Mouse (Mus musculus) mesoderm, embryonic 11.5 days (tissue): ENCODE data around the gene Dclk3.

Experiments used
- DNase-seq: peaks from one replicate; pipeline ENCODE4 v3.0.0-alpha.2; 2012; ENCODE audit warnings: low read depth, low spot score

Gene Dclk3

GRCm38 (mm10) chr9:111438904-111439835 lies at the start of gene Dclk3:
Gene Dclk3 (plus strand): TSS chr9:111439081.
- no peak for DNase-seq

GRCm38 (mm10) chr9:111390016-111390415 lies 48.9 kb upstream of the Dclk3 start:
- no peak for DNase-seq

- no peak for DNase-seq
Observed at GRCm38 (mm10) chr9:111391036-111391435, 47.8 kb upstream of the Dclk3 start.

GRCm38 (mm10) chr9:111391926-111392442 lies 46.9 kb upstream of the Dclk3 start:
- no peak for DNase-seq

- DNase-seq, result no peak
Observed at GRCm38 (mm10) chr9:111395265-111395664, 43.6 kb upstream of the Dclk3 start.

- no peak for DNase-seq
Observed at GRCm38 (mm10) chr9:111398059-111398458, 40.8 kb upstream of the Dclk3 start.

GRCm38 (mm10) chr9:111400089-111400488 lies 38.8 kb upstream of the Dclk3 start:
- no peak for DNase-seq

GRCm38 (mm10) chr9:111403159-111403558 lies 35.7 kb upstream of the Dclk3 start:
- DNase-seq, result no peak

- no peak for DNase-seq
Observed at GRCm38 (mm10) chr9:111404346-111405079, 34.4 kb upstream of the Dclk3 start.

- no peak for DNase-seq
Observed at GRCm38 (mm10) chr9:111405080-111405428, 33.8 kb upstream of the Dclk3 start.

GRCm38 (mm10) chr9:111408012-111408411 lies 30.9 kb upstream of the Dclk3 start:
- DNase-seq, result no peak

GRCm38 (mm10) chr9:111408427-111408826 lies 30.5 kb upstream of the Dclk3 start:
- DNase-seq, result no peak

- peak; percentile 65 for DNase-seq
Observed at GRCm38 (mm10) chr9:111412471-111413160, 26.3 kb upstream of the Dclk3 start.

GRCm38 (mm10) chr9:111421862-111422261 lies 17.0 kb upstream of the Dclk3 start:
- DNase-seq, result no peak

- DNase-seq, result no peak
Observed at GRCm38 (mm10) chr9:111422567-111422966, 16.3 kb upstream of the Dclk3 start.

- DNase-seq, result no peak
Observed at GRCm38 (mm10) chr9:111425113-111425512, 13.8 kb upstream of the Dclk3 start.

GRCm38 (mm10) chr9:111425952-111426351 lies 12.9 kb upstream of the Dclk3 start:
- DNase-seq, result no peak

GRCm38 (mm10) chr9:111427891-111428555 lies 10.9 kb upstream of the Dclk3 start:
- no peak for DNase-seq

- DNase-seq, result no peak
Observed at GRCm38 (mm10) chr9:111428698-111429362, 10.1 kb upstream of the Dclk3 start.

- no peak for DNase-seq
Observed at GRCm38 (mm10) chr9:111429363-111429750, 9.5 kb upstream of the Dclk3 start.

GRCm38 (mm10) chr9:111435429-111435828 lies 3.5 kb upstream of the Dclk3 start:
- no peak for DNase-seq
